Mouse (Mus musculus) embryonic facial prominence, embryonic 13.5 days (tissue): ENCODE measurements at regions not wholly inside any gene's neighbourhood (a gene's known extent, or its start where the extent isn't known, plus 50 kb on each side); places are given as distances from the start of the nearest gene placed in this dataset.

Experiments used
- ATAC-seq: fragments of 200-750 bp; cut with Nextera tagmentation; 2 replicates; pipeline ENCODE4 v1.8.0; 2017; ENCODE audit warnings: low read depth; ENCODE audit not compliant: insufficient number of reproducible peaks, insufficient read depth, low FRiP score, low TSS enrichment
- H3K27ac ChIP-seq: fragments of 300-500 bp; sonication (generic); 2 replicates; pipeline ENCODE4 v1.5.1; 2015; ENCODE audit warnings: moderate library complexity, mild to moderate bottlenecking, inconsistent platforms
- H3K27me3 ChIP-seq: fragments of 300-500 bp; sonication (generic); 2 replicates; pipeline ENCODE4 v1.6.1; 2015; ENCODE audit warnings: mild to moderate bottlenecking, inconsistent platforms
- H3K36me3 ChIP-seq: fragments of 300-500 bp; sonication (generic); 2 replicates; pipeline ENCODE4 v1.6.1; 2015; ENCODE audit warnings: mild to moderate bottlenecking, inconsistent platforms
- H3K4me1 ChIP-seq: fragments of 300-500 bp; sonication (generic); 2 replicates; pipeline ENCODE4 v1.6.1; 2015; ENCODE audit warnings: inconsistent platforms
- H3K4me2 ChIP-seq: fragments of 300-500 bp; sonication (generic); 2 replicates; pipeline ENCODE4 v1.6.1; 2015; ENCODE audit warnings: moderate library complexity, mild to moderate bottlenecking, inconsistent platforms
- H3K4me3 ChIP-seq: fragments of 300-500 bp; sonication (generic); 2 replicates; pipeline ENCODE4 v1.5.1; 2015; ENCODE audit warnings: mild to moderate bottlenecking, inconsistent platforms
- H3K9ac ChIP-seq: fragments of 300-500 bp; sonication (generic); 2 replicates; pipeline ENCODE4 v1.6.1; 2015; ENCODE audit warnings: mild to moderate bottlenecking, inconsistent platforms
- H3K9me3 ChIP-seq: fragments of 300-500 bp; sonication (generic); 2 replicates; pipeline ENCODE4 v1.6.1; 2016; ENCODE audit warnings: inconsistent platforms
- WGBS: fragments of 180-500 bp; shearing (Covaris S2); methylation state at CpG from one replicate; pipeline ENCODE4 v1.1.7; 2015; ENCODE audit warnings: mixed read lengths; 5-methylcytosine and 5-hydroxymethylcytosine counted together

GRCm38 (mm10) chr15:31752632-31753031 is 151.0 kb downstream of the Fam173b start:
- Histone ChIP-seq H3K27me3 (no peaks in the 10 kb centered on the region), H3K36me3 (no peaks in the 10 kb centered on the region), H3K9ac (no peak overlapping the region), H3K4me1 (no peaks in the 10 kb centered on the region), H3K4me2 (no peak overlapping the region), H3K4me3 (no peak overlapping the region), H3K9me3 (no peaks in the 10 kb centered on the region), H3K27ac (no peak overlapping the region)
- ATAC-seq = no peak
- WGBS = 56% methylated on average over 2 of the region's 2 CpGs

GRCm38 (mm10) chr15:31753578-31754281 is 152.1 kb downstream of the Fam173b start:
- peak overlapping the region; percentile 0; the same call in 1 of the 2 replicates for H3K27ac ChIP-seq

GRCm38 (mm10) chr15:31768959-31769844 is 167.6 kb downstream of the Fam173b start:
- no peak overlapping the region for H3K4me3 ChIP-seq
- no peak overlapping the region for H3K4me2 ChIP-seq
- 80% methylated on average over 12 of the region's 12 CpGs for WGBS
- no peak for ATAC-seq
- H3K4me1 ChIP-seq = no peaks in the 10 kb centered on the region
- no peak overlapping the region for H3K27ac ChIP-seq
- no peaks in the 10 kb centered on the region for H3K27me3 ChIP-seq
- no peaks in the 10 kb centered on the region for H3K36me3 ChIP-seq
- H3K9me3 ChIP-seq = no peaks in the 10 kb centered on the region
- H3K9ac ChIP-seq = no peak overlapping the region

More at GRCm38 (mm10) chr15:31753578-31754281, 152.1 kb downstream of the Fam173b start:
- Histone ChIP-seq H3K9me3 (no peaks in the 10 kb centered on the region), H3K4me1 (no peaks in the 10 kb centered on the region), H3K27me3 (no peaks in the 10 kb centered on the region), H3K4me3 (no peak overlapping the region), H3K9ac (no peak overlapping the region), H3K4me2 (peak overlapping the region; percentile 20; the same call in 1 of the 2 replicates), H3K36me3 (no peaks in the 10 kb centered on the region)
- ATAC-seq = 0 out of 2 replicates have a peak, but pooled peaks have one; percentile 43
- 27% methylated on average over 14 of the region's 14 CpGs for WGBS

DNA sequence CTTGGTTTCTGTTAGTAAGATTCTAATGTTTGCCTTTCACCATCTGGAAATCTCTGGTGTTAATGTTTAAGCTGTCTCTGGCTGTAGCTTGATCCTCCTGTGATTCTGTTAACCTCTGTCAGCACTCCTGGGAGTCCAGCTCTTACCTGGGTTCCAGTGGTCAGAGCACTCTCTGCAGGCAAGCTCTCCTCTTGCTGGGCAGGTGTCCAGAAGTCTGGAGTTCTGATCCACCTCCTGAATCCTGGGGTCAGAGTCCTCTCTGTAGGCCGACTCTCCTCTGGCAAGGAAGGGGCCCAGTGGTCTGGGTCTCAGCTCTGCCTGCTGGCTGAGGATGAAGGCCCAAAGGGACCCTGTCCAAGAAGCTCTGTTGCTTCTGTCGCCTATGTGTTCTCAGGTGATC is 181.4 kb downstream of the Fam173b start:
- H3K27ac ChIP-seq = no peak overlapping the region
- 79% methylated on average over 2 of the region's 2 CpGs for WGBS

GRCm38 (mm10) chr15:31785022-31785421 is 183.4 kb downstream of the Fam173b start:
- WGBS = 69% methylated on average over 3 of the region's 3 CpGs
- Histone ChIP-seq H3K4me1 (no peaks in the 10 kb centered on the region), H3K9me3 (peaks cover 11% of the 10 kb centered on the region), H3K9ac (no peak overlapping the region), H3K36me3 (no peaks in the 10 kb centered on the region), H3K4me2 (no peak overlapping the region), H3K27me3 (no peaks in the 10 kb centered on the region), H3K4me3 (no peak overlapping the region), H3K27ac (no peak overlapping the region)
- ATAC-seq = no peak

More for the DNA sequence above, 181.4 kb downstream of the Fam173b start:
- no peak overlapping the region for H3K4me2 ChIP-seq
- H3K9me3 ChIP-seq = peaks cover 11% of the 10 kb centered on the region
- no peak overlapping the region for H3K9ac ChIP-seq
- no peak for ATAC-seq
- no peaks in the 10 kb centered on the region for H3K36me3 ChIP-seq
- H3K4me1 ChIP-seq = no peaks in the 10 kb centered on the region
- H3K27me3 ChIP-seq = no peaks in the 10 kb centered on the region
- H3K4me3 ChIP-seq = no peak overlapping the region

- H3K27ac ChIP-seq = no peak overlapping the region
- H3K4me3 ChIP-seq = no peak overlapping the region
- no peaks in the 10 kb centered on the region for H3K4me1 ChIP-seq
- no peak overlapping the region for H3K9ac ChIP-seq
- H3K4me2 ChIP-seq = no peak overlapping the region
- H3K27me3 ChIP-seq = no peaks in the 10 kb centered on the region
- ATAC-seq = no peak
- no peaks in the 10 kb centered on the region for H3K9me3 ChIP-seq
- no peaks in the 10 kb centered on the region for H3K36me3 ChIP-seq
- 82% methylated on average over 2 of the region's 2 CpGs for WGBS
Measured at GRCm38 (mm10) chr15:31798863-31799262, 197.2 kb downstream of the Fam173b start.

GRCm38 (mm10) chr15:31805522-31805921 is 203.9 kb downstream of the Fam173b start:
- H3K4me3 ChIP-seq = no peak overlapping the region
- 79% methylated on average over 3 of the region's 3 CpGs for WGBS
- no peaks in the 10 kb centered on the region for H3K9me3 ChIP-seq
- H3K4me1 ChIP-seq = no peaks in the 10 kb centered on the region
- H3K27ac ChIP-seq = no peak overlapping the region
- H3K36me3 ChIP-seq = no peaks in the 10 kb centered on the region
- H3K9ac ChIP-seq = no peak overlapping the region
- no peaks in the 10 kb centered on the region for H3K27me3 ChIP-seq
- no peak overlapping the region for H3K4me2 ChIP-seq
- no peak for ATAC-seq

DNA sequence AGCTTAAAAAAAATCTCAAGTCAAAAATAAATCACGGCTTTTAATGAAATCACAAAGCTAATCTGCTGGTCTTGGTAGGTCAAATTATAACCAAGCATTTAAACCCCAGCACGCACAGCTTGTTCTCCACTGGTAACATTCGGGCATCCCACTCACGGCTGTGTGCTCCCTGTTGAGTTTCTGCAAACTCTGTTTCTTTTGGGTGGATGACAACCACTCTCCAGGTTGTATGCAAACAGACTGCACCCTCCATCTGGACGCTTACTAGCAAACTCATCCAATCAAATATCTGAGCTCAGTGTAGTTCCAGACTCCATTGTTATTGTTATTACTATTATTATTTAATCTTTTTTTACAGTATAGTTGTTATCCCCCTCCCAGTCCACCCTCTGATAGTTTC is 213.9 kb downstream of the Fam173b start:
- H3K4me3 ChIP-seq = no peak overlapping the region
- H3K27me3 ChIP-seq = no peaks in the 10 kb centered on the region
- no peak overlapping the region for H3K9ac ChIP-seq
- no peaks in the 10 kb centered on the region for H3K4me1 ChIP-seq
- no peaks in the 10 kb centered on the region for H3K9me3 ChIP-seq
- no peaks in the 10 kb centered on the region for H3K36me3 ChIP-seq
- H3K4me2 ChIP-seq = no peak overlapping the region
- no peak for ATAC-seq
- H3K27ac ChIP-seq = no peak overlapping the region
- whole genome bisulfite sequencing = 90% methylated on average over 5 of the region's 5 CpGs

DNA sequence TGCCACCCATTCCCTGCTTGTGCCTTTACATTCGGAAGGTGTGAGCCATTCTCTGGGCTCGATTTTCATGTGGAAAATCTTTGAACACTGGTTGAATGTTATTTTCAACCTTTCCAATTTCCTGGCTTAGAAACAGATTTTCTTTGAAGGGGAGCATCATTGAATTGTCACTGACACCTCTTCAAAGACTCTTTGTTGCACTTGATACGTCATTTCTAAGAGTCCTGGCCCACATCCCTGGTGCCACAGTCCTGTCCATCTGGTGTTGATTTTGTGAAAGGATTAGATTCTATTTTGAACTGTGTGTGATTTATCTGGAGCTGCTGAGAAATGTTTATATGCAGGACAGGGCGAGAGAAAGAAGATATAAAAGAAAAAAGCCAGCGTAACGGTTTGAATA is 217.6 kb downstream of the Fam173b start:
- H3K9ac ChIP-seq = no peak overlapping the region
- no peak overlapping the region; the same call in 1 of the 2 replicates for H3K27ac ChIP-seq
- H3K4me3 ChIP-seq = no peak overlapping the region
- no peaks in the 10 kb centered on the region for H3K27me3 ChIP-seq
- H3K4me2 ChIP-seq = no peak overlapping the region
- H3K36me3 ChIP-seq = no peaks in the 10 kb centered on the region
- no peaks in the 10 kb centered on the region for H3K4me1 ChIP-seq
- ATAC-seq = no peak
- 30% methylated on average over 6 of the region's 6 CpGs for WGBS
- H3K9me3 ChIP-seq = no peaks in the 10 kb centered on the region

DNA sequence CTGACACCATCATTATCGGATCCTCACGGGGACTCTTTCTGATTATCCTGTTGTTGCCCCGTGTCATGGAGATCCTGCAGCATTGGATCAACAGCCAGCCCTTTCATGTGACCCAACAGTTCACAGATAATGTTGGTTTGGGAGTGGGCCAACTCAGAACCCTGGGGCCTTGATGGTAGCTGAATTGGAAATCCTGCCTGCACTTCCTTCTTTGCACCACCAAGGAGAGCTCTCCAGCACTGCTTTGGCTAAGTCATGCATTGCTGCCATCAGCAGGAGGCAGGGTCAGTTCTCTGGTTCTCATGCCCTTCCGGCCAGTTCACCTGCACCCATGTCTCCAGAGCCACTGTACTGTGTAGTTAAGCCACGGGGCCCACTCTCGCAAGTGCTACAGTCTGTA is 225.6 kb downstream of the Fam173b start:
- no peak overlapping the region for H3K4me2 ChIP-seq
- H3K36me3 ChIP-seq = no peaks in the 10 kb centered on the region
- no peaks in the 10 kb centered on the region for H3K9me3 ChIP-seq
- H3K4me3 ChIP-seq = no peak overlapping the region
- no peaks in the 10 kb centered on the region for H3K27me3 ChIP-seq
- no peak overlapping the region for H3K9ac ChIP-seq
- no peak for ATAC-seq
- no peak overlapping the region for H3K27ac ChIP-seq
- 94% methylated on average over 6 of the region's 6 CpGs for WGBS
- no peaks in the 10 kb centered on the region for H3K4me1 ChIP-seq

DNA sequence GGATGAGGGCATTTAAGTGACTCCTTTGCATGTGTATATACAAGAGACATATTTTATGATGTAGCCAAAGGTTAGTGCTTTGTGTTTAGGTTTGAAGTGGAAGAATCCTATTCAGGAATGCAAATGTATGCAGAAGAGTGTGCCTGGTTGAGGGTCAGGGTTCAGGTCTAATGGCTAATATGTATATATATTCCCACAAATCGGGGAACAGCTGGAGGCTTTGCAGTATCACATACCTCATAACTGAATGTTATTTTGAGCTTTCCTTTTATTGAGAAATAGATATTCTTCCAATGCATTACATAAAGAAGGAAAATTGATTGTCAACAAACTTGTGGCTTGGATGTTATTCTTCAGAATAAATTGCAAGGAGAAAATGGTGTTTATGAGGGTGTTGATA is 239.9 kb downstream of the Fam173b start:
- Histone ChIP-seq H3K4me3 (no peak overlapping the region), H3K27me3 (no peaks in the 10 kb centered on the region), H3K9ac (no peak overlapping the region), H3K4me2 (no peak overlapping the region), H3K9me3 (no peaks in the 10 kb centered on the region), H3K36me3 (no peaks in the 10 kb centered on the region), H3K4me1 (peaks cover 10% of the 10 kb centered on the region), H3K27ac (no peak overlapping the region)
- no peak for ATAC-seq
- WGBS = 71% methylated on average over 1 of the region's 1 CpGs

DNA sequence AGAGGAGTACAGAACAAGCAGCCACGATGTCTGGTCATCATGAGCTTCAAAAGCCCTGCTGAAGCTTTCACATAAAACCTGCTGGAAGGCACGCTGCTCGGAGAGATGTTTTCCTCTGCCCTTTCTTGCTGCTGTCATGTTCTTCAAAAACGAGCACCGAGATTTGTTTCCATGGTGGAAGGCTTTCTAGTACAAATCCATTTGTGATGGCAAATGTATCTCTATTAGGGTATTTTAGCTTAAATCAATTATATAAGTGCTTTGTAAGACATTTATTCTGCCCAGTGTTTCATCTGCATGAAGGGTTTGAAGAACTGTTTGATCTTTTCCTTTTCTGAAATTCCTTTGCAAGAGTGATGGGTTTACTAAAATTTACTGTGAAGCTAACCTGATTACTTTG is 253.1 kb downstream of the Fam173b start:
- no peak for ATAC-seq
- Histone ChIP-seq H3K27me3 (no peaks in the 10 kb centered on the region), H3K4me1 (no peaks in the 10 kb centered on the region)

More for the DNA sequence above, 253.1 kb downstream of the Fam173b start:
- 35% methylated on average over 5 of the region's 5 CpGs for WGBS
- no peak overlapping the region for H3K4me3 ChIP-seq
- no peak overlapping the region for H3K9ac ChIP-seq
- H3K9me3 ChIP-seq = no peaks in the 10 kb centered on the region
- no peaks in the 10 kb centered on the region for H3K36me3 ChIP-seq
- no peak overlapping the region for H3K4me2 ChIP-seq
- H3K27ac ChIP-seq = no peak overlapping the region
